Mouse (Mus musculus) forebrain, embryonic 16.5 days (tissue): Measurements from ENCODE around the gene Mycl. TPM values are rescaled to one million over a fixed set of nuclear protein-coding genes. Genes with fewer than 3 reads are reported as not detected.

ENCODE experiments used
- ATAC-seq: fragments of 200-750 bp; cut with Nextera tagmentation; 2 replicates; pipeline ENCODE4 v1.8.0; 2017; ENCODE audit warnings: mild to moderate bottlenecking, moderate library complexity
- H3K27ac ChIP-seq: fragments of 300-500 bp; sonication (generic); 2 replicates; pipeline ENCODE4 v1.5.1; 2014; ENCODE audit warnings: low read length, control low read depth
- H3K27me3 ChIP-seq: fragments of 300-500 bp; sonication (generic); replicated peaks from 2 replicates; pipeline ENCODE4 v1.6.1; 2014; ENCODE audit warnings: low read length; ENCODE audit not compliant: control insufficient read depth, insufficient read depth
- H3K36me3 ChIP-seq: fragments of 300-500 bp; sonication (generic); 2 replicates; pipeline ENCODE4 v1.6.1; 2014; ENCODE audit not compliant: control insufficient read depth, insufficient read depth
- H3K4me1 ChIP-seq: fragments of 300-500 bp; sonication (generic); replicated peaks from 2 replicates; pipeline ENCODE4 v1.6.1; 2014; ENCODE audit warnings: low read length; ENCODE audit not compliant: control insufficient read depth, insufficient read depth
- H3K4me2 ChIP-seq: fragments of 300-500 bp; sonication (generic); 2 replicates; pipeline ENCODE4 v1.6.1; 2014; ENCODE audit warnings: mild to moderate bottlenecking, low read length, control low read depth
- H3K4me3 ChIP-seq: fragments of 300-500 bp; sonication (generic); replicated peaks from 2 replicates; pipeline ENCODE4 v1.5.1; 2014; ENCODE audit warnings: mild to moderate bottlenecking, low read length, control low read depth
- H3K9ac ChIP-seq: fragments of 300-500 bp; sonication (generic); replicated peaks from 2 replicates; pipeline ENCODE4 v1.6.1; 2014; ENCODE audit warnings: low read depth, low read length, control low read depth
- H3K9me3 ChIP-seq: fragments of 300-500 bp; sonication (generic); 2 replicates; pipeline ENCODE4 v1.6.1; 2016; ENCODE audit warnings: low read length; ENCODE audit not compliant: control insufficient read depth
- WGBS: fragments of 180-500 bp; shearing (Covaris S2); extraction: QIAGEN DNeasy Blood & Tissue Kit; methylation state at CpG from one replicate; pipeline ENCODE4 v1.1.7; 2014; 5-methylcytosine and 5-hydroxymethylcytosine counted together
- polyA plus RNA-seq: library from polyadenylated mRNA; unstranded; fragments of >200 nt; fragmentation: Nextera tagmentation; extraction: Ambion mirVana; gene quantifications from 2 replicates; pipeline ENCODE4 v1.2.1, GENCODE M21; 2015

Mycl gene
- polyA plus RNA-seq: 71.6 and 85.9 TPM in 2 replicates

DNA sequence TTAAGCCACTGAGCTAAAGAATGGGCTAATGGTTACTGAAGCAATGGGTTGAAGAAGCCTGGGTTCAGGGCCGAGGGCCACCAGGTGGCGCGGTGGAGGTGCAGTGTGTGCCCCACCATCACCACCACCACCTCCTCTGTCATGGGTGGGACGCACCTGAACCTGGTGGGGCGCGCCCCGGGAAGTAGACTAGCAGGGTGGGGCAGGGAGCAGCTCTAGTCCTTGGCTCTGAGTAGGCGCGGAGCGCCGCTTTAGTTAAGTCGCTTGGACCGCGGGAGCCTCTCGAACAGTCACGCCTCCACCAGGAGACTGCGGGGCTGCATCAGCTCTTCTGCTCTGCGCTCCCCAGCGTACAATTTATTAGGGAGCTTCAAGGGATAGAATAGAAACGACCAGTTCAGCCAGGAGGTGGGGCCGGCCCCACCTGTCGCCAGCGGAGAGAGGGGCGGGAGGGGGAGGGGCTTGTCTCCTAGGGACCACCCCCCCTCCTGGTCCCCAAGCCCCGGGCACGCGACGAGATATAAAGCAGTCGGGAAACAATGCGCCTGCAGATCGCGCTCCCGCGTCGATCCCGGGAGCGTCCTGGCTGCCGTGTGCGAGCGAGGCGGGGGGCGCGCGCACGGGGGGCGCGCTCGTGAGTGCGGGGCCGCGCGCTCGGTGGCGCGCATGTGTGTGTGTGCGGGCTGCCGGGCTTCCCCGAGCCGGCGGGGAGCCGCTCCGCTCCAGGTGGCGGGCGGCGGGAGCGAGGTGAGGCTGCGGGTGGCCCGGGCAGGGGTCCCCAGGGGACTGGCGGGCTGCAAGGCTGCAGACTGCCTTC lies at the start of gene Mycl:
Gene Mycl (plus strand): TSS at position 249 of the 817 bp plus-strand sequence.
- Histone ChIP-seq H3K9ac (peak within 1 kb of the TSS; percentile 97), H3K27me3 (no peaks in the 10 kb centered on the region), H3K9me3 (no peaks in the 10 kb centered on the region), H3K36me3 (no peaks in the 10 kb centered on the region; the same call in 1 of the 2 replicates), H3K27ac (peak within 1 kb of the TSS; percentile 96), H3K4me3 (peak within 1 kb of the TSS; percentile 97), H3K4me1 (peaks cover 32% of the 10 kb centered on the region), H3K4me2 (peak within 1 kb of the TSS; percentile 89)
- WGBS: under 1% methylated on average over 66 of the region's 69 CpGs
- peak; percentile 75 for ATAC-seq

DNA sequence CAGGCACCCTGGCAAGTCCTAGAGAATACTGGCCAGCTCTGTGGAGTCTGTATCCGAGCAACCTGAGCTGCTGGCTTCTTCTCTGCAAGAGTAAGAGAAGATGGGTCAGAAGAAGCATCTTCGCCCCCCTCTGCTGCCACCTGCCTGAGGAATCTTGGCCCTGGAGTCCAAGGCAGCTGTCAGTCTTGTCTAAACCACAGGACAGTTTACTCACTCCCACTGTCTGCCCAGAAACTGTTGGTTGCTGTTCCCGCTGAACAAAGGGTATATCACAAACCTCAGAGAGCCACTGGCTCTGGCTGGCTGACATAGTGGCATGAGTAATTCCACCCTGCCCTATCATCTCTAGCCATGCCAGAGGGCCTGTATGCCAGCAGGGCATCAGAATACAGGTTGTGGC lies 48.2 kb upstream of the Mycl start:
- no peaks in the 10 kb centered on the region for H3K9me3 ChIP-seq
- H3K27ac ChIP-seq: no peak overlapping the region
- ATAC-seq: no peak
- H3K9ac ChIP-seq: no peak overlapping the region
- H3K4me3 ChIP-seq: no peak overlapping the region
- H3K4me1 ChIP-seq: no peaks in the 10 kb centered on the region
- WGBS: 94% methylated on average over 3 of the region's 3 CpGs
- H3K4me2 ChIP-seq: no peak overlapping the region
- H3K27me3 ChIP-seq: no peaks in the 10 kb centered on the region
- no peaks in the 10 kb centered on the region for H3K36me3 ChIP-seq

DNA sequence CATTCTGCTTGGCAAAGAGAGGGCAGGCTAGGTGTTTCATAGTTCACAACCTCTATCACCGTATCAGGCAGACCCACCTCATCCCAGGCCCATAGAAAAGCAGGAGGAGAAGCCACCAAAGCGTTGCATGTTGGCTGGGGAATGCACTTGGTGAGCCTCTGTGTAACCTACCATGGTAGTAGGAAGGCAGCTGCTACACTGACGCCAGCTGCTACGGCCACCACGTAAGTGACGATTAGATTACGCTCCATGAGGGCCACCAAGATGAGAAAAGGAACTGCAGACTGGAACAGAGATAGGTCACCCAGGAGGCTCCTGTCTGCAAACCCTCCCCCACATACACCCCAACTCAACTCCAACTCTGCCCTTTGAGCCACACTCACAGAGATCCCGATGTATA lies 46.4 kb upstream of the Mycl start:
- H3K9me3 ChIP-seq: no peaks in the 10 kb centered on the region
- H3K4me2 ChIP-seq: no peak overlapping the region
- H3K9ac ChIP-seq: no peak overlapping the region
- no peaks in the 10 kb centered on the region for H3K4me1 ChIP-seq
- H3K36me3 ChIP-seq: no peaks in the 10 kb centered on the region
- H3K27me3 ChIP-seq: no peaks in the 10 kb centered on the region
- ATAC-seq: no peak
- H3K4me3 ChIP-seq: no peak overlapping the region
- H3K27ac ChIP-seq: no peak overlapping the region
- WGBS: 96% methylated on average over 8 of the region's 8 CpGs

DNA sequence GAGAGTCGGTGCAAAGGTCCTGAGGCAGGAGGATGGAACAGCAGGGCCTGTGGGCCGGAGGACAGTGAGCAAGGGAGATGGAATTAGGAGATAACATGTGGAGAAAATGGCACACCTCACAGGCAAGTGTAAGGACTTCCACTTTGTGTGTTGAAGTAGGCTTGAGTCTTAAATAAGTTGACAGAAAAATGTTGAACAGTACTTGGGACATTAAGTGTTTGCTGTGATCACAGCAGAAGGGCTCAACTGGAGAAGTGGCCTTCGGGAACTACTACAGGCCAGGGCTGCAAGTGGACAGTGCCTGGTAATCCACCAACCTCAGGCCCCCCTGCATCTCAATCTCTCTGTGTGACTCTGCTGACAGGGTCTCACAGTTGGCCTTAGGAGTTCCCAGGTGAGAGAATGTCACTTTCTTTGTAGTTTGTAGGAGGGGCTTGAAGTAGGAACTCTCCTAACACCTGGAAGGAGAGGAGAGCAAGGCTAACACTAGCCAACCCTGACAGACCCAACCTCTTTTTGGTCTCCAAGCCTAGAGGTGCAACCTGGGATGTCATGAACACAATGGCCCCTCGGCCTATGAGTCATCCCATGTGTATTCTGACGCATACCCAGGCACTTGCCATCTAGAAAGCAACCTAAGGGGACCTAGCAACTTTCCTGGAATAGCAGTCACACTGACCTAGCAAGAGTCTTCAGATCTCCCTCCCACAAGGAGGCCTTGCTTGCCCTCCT lies 40.6 kb upstream of the Mycl start:
- Histone ChIP-seq H3K4me2 (peak overlapping the region; percentile 44), H3K9me3 (no peaks in the 10 kb centered on the region), H3K4me1 (peaks cover 29% of the 10 kb centered on the region), H3K4me3 (peak overlapping the region; percentile 28), H3K27me3 (no peaks in the 10 kb centered on the region), H3K27ac (peak overlapping the region; percentile 80), H3K36me3 (no peaks in the 10 kb centered on the region), H3K9ac (peak overlapping the region; percentile 55)
- ATAC-seq: peak; percentile 4
- WGBS: 57% methylated on average over 5 of the region's 5 CpGs

DNA sequence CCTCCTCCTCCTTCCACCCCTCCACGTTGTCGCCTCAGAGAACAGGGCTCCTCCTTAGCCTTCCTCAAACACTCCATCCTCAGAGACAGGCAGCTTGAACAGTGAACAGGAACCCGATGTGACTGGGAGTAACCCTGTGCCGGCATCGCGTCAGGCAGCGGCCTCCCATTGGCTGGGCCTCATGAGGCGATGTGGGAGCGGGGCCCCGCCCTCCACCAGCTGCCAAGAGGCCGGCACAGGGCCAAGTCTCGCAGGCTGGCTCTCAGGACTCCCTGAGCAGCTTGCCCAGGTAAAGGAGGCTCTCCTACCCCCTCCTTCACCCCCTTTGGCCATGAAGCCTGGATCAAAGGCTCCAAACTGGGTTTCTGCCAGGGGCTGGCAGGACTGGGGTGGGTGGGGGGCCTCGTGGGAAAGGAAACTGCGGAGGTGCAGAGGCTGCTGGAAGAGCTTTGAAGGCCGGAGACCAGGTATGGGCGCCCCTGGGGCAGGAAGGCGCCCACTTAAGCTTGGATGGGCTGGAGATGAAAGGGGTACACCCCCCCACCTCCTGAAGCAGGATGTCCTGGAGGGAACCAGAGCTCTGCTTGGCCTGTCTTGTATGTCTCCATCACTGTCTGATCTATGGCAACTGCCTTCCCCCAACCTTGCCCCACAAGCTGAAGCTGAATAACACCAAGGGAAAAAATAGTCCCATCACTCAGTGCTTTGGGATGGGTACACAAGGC lies 39.9 kb upstream of the Mycl start:
- Histone ChIP-seq H3K4me3 (peak overlapping the region; percentile 28), H3K27ac (peak overlapping the region; percentile 80), H3K36me3 (no peaks in the 10 kb centered on the region), H3K9ac (peak overlapping the region; percentile 55), H3K27me3 (no peaks in the 10 kb centered on the region), H3K4me2 (peak overlapping the region; percentile 44), H3K4me1 (peaks cover 33% of the 10 kb centered on the region), H3K9me3 (no peaks in the 10 kb centered on the region)
- 4% methylated on average over 17 of the region's 17 CpGs for WGBS
- ATAC-seq: peak; percentile 95

DNA sequence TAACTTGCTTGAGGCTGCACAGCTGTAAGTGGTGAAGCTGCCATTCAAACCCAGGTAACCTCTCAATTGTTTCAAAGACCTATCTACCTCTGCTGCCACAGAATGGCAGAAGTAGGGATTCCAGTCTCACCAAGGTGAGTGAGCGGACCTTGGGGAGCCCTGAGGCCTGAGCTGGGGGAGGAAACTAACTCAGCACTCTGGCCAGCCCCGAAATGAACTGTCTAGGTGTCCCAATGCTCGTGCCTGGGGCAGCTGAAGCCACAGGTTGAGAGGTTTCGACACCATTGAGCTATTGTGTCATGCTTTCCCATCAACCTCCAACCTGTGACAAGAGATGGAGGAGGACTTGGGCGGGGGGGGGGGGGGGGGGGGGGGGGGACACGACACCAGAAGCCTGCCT lies 39.2 kb upstream of the Mycl start:
- Histone ChIP-seq H3K9me3 (no peaks in the 10 kb centered on the region), H3K4me2 (no peak overlapping the region), H3K4me3 (no peak overlapping the region), H3K36me3 (no peaks in the 10 kb centered on the region), H3K9ac (no peak overlapping the region), H3K4me1 (peaks cover 36% of the 10 kb centered on the region), H3K27me3 (no peaks in the 10 kb centered on the region), H3K27ac (no peak overlapping the region; the same call in 1 of the 2 replicates)
- ATAC-seq: no peak
- 81% methylated on average over 4 of the region's 6 CpGs for WGBS

DNA sequence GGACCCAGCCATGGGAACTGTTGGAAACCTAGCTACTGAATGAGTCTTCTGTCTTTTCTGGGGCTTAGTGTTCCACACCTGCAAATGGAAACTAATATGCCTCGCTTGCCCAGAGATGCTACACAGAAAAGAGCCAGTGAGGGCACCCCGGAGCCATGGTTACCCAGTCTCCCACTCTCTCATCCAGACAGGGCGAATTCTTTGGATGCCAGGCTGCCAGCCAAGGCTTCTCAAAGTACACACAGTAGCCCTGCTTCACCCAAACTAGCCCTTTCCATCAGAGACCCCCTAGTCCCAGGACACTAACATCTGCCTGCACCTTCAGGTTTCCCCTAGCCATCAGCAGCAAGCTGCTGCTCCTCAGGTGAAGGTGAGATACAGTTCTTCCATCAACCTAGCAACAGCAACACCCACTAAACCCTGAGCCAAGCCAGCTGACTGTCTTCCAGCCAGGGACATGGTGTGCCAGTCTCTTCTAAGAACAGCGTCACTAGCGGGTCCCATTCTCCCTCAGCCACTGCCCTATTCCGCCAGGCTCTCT lies 36.9 kb upstream of the Mycl start:
- WGBS: 46% methylated on average over 6 of the region's 6 CpGs
- peak overlapping the region; percentile 99 for H3K4me2 ChIP-seq
- H3K4me1 ChIP-seq: peaks cover 50% of the 10 kb centered on the region

DNA sequence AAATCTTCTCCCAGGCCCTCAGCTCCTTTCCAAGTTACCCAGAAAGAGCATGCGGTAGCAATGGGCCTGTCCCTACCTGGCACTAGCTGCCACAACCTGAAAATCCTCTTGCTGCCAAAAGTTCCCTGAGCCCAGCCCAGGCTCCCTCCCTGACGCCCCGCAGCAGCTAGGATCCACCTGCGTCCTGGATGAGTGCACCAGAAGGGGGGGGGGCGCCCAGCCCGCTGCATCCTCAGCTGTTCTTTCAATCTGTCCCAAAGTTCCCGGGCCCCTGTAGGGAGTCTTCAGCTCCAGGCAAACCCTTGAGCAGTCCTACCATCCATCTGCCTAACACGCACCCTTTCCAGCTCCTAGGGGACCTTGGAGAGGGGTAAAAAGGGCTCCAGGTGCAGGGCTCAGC lies 35.6 kb upstream of the Mycl start:
- peak; percentile 4; the same call in 1 of the 2 replicates for ATAC-seq
- Histone ChIP-seq H3K4me1 (peaks cover 49% of the 10 kb centered on the region), H3K9ac (peak overlapping the region; percentile 78), H3K4me2 (peak overlapping the region; percentile 99), H3K27ac (no peak overlapping the region), H3K27me3 (no peaks in the 10 kb centered on the region), H3K4me3 (peak overlapping the region; percentile 77), H3K36me3 (no peaks in the 10 kb centered on the region), H3K9me3 (no peaks in the 10 kb centered on the region)
- WGBS: under 1% methylated on average over 8 of the region's 8 CpGs

More for the DNA sequence above, 36.9 kb upstream of the Mycl start:
- H3K4me3 ChIP-seq: no peak overlapping the region
- no peak overlapping the region for H3K9ac ChIP-seq
- ATAC-seq: no peak
- no peaks in the 10 kb centered on the region for H3K9me3 ChIP-seq
- peak overlapping the region; percentile 29 for H3K27ac ChIP-seq
- no peaks in the 10 kb centered on the region for H3K36me3 ChIP-seq
- no peaks in the 10 kb centered on the region for H3K27me3 ChIP-seq
